Mouse (Mus musculus) spleen, postnatal 36 days (tissue): ENCODE data around the gene Znrf2.
A peak's percentile ranks its signal among the peaks of the same experiment; 100 is the strongest.
"Not testable (repeated sequence)": the region's sequence is repeated elsewhere in the genome, so short reads cannot be mapped to it uniquely, and the experiment has no call there.

ENCODE experiments used
- DNase-seq, 2 experiments: peaks; one replicate each; pipeline ENCODE4 v3.0.0; 2022; ENCODE audit warnings: low spot score in 2 of 2, mixed read lengths in 1 of 2

Gene Znrf2

DNA sequence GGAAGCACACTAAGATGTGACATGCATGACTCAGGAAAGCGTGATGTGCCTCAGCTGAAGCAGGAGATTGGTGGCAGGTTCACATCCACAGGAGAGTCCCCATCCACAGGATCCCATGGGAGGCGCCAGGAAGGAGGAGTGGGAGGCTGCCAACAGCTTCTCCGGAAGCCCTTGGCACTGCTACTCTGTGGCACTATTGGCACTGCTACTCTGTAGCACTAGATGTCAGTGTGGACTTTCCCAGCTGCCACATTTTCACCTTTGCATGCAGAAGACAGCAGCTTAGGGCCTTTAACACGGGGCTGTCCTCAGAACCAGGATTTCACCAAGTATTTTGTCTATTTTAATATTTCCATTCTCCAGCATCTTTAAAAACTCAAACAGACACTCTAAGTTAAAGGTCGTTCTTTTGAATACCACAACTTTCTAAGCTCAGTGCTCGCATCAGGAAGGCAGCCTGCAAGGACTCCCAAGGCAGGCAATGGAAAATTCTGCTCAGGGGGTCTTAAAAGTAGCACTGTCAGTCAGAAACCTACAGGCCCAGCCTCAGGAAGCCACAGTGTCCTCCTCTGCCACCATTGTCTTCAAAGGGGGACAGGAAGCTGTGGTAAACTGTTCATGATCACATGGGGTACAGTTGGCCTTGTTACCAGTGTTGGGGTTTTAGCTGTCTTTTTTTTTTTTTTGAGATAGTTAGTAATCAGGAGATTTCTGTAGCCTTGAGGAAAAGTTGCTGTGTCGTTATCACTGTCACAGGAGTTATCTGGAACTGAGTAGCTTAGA, 7.0 kb upstream of the Znrf2 start:
- peak; percentile 55 for DNase-seq

GRCm38 (mm10) chr6:54810314-54810646, 6.4 kb upstream of the Znrf2 start:
- no peak for DNase-seq

DNA sequence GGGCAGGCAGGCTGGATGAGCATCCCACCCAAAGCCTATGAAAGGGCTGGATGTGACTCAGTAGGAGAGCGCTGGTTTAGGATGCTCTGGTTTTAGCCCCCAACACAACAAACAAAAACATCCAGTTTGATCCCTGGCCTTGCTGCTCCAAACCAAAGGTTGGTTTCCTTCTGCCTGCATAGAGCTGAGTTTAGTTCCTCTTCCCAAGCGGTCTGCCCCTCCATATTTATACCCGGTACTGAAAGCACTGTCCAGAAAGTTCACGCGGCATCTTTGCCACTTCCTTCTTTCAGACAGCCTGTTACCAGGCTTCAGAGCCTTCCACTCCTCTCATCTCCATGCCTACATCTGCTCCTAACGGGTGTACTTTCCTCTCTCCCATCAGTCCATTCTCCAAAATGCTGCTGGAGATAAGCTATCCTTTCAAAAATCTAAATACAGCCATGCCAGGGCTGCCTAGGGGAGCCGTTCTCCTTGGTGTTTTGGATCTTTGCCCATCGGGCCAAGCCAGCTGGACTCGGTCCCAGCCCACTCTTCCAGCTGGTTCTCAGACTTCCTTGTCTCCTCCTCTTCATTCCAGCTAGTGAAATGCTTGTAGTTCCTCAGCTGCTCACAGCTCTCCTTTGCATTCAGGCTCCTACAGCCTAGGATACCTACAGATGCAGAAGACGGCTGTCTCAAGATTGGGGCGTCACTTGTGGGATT, 5.0 kb upstream of the Znrf2 start:
- peak; percentile 45 to 48 for DNase-seq

GRCm38 (mm10) chr6:54812276-54812675, 4.4 kb upstream of the Znrf2 start:
- DNase-seq, result no peak

DNA sequence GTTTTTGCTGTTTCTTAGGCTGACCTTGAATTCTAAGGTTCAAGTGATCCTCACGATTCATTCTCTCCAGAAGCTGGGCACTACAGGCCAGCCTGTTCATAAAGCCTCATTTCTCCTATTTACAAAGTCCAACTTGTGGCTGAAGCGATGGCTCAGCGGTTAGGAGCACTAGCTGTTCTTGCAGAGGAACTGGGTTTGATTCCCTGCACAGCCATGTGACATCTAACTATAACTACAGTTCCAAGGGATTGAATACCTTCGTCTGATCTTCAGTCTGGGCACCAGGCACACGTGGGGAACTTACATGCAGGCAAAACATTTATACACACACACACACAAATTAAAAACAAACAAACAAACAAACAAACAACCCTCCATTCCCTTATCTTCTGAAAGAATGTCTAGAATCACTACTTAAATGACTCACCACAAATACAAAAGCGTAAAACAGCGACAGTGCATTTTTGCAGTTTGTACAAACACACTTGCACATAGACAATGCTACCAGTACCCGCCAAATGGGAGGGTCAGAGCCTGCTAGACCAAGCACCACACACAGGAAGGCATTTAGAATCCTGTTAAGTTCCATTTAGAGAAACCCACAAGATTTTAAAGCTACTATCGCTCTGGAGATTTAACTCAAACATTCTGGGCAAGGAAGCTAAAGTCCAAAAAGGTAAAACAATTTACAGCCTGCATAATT, 1.1 kb upstream of the Znrf2 start:
- no peak for DNase-seq

DNA sequence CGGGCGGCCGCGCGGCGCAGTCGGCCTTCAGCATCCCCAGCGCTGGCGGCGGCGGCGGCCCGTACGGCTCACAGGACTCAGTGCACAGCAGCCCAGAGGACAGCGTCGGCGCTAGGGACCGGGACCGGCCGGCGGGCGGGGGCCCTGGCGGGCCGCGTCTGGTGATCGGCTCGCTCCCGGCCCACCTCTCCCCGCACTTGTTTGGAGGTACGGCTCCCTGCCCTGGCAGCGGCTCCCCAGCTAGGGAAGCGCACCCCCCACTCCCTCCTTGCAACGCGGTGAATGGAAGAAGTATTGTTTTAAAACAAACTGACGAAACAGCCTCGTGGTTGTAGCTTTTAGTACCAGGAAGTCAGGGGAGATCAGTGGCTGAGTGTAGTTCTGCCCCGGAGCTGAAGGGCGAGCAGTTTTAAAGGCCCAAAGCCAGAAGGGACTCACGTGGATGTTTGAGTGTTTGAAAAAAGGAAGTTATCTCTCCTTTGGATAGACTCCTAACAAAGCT, 601 bp downstream of the Znrf2 start:
- peak; percentile 69 to 76 for DNase-seq

- no peak for DNase-seq
These were observed 1.7 kb downstream of the Znrf2 start for GRCm38 (mm10) chr6:54818389-54818788.

DNA sequence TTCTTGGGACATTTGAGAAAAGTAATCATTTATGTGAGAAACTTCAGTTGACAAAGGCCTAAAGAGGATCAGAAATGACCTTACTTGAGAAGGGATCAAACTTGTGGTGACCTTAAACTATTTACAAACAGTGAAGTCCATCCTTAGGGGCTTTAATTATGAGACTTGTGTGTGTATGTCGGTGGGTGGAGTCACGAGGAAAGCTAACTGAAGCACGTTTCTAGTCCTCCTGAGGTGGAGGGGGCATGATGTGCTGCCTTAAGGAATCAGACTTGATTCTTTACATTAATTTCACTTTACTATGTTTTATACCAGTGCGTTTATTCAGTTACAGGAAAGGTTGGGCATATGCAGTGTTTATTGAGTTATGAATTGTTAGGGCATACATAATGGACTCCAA, 2.6 kb downstream of the Znrf2 start:
- DNase-seq, result no peak

GRCm38 (mm10) chr6:54819746-54820145, 3.0 kb downstream of the Znrf2 start:
- DNase-seq, result no peak

GRCm38 (mm10) chr6:54822348-54822747, 5.6 kb downstream of the Znrf2 start:
- DNase-seq, result no peak

- not testable (repeated sequence) for DNase-seq
These were observed 7.8 kb downstream of the Znrf2 start for GRCm38 (mm10) chr6:54824561-54824960.

- DNase-seq, result no peak
These were observed 10.8 kb downstream of the Znrf2 start for GRCm38 (mm10) chr6:54827481-54827880.

- no peak for DNase-seq
These were observed 11.6 kb downstream of the Znrf2 start for GRCm38 (mm10) chr6:54828274-54828673.

GRCm38 (mm10) chr6:54830048-54830772, 13.5 kb downstream of the Znrf2 start:
- no peak for DNase-seq

DNA sequence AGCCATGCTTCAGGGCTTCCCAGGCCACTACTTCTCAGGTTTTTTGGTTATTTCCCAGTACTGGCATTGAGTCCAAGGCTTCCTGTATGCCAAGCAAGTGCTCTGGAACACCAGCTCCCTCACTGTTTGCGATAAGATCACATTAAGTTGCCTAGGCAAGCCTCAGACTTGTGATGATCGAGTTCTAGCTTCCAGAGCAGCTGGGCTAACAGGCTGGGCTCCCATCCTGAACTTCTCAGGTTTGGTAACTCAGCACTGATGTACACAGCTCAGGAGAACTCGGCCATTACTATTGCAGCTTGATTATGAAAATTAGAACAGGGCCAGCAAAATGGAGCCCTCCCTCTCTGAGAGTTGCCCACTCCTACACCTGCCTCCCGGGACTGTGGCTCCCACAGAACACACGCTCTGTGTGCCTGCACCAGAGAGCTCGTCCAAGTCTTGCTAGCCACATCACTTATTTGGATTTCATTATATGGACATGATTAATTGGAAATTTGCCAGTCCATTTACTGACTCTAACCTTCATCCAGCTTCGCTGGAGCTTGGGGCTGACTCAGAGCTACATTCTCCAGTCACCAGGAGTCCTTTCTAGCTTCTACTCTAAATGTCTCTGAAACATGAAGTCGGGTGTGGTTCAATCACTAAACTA, 14.5 kb downstream of the Znrf2 start:
- no peak for DNase-seq

DNA sequence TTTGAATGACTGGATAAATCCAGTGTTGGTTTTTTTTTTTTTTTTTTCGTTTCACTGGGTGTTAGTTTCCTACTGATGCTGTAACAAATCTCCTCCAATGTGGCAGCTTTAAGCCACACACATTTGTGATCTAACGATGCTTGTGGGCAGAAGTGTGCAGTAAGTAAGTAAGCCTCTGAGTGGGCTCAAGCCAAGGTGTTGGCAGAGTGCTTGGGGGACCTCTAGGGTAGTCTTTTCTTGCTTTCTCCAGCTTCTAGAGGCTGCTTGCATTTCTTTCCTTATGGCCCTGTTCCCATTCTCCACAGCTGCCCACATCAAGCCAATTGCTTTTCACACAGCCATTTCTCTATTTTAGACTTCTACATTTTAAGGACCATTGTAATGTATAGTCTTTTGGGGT, 16.7 kb downstream of the Znrf2 start:
- no peak for DNase-seq

- DNase-seq, result no peak
These were observed 19.9 kb downstream of the Znrf2 start for GRCm38 (mm10) chr6:54836666-54837065.

GRCm38 (mm10) chr6:54841399-54841798, 24.7 kb downstream of the Znrf2 start:
- DNase-seq, result no peak

GRCm38 (mm10) chr6:54842041-54842440, 25.3 kb downstream of the Znrf2 start:
- DNase-seq, result no peak

GRCm38 (mm10) chr6:54848546-54848945, 31.8 kb downstream of the Znrf2 start:
- no peak for DNase-seq
